Mouse (Mus musculus) forebrain, postnatal 0 days (tissue): Measurements from ENCODE around the gene Tmem251. TPM values are rescaled to one million over a fixed set of nuclear protein-coding genes. Genes with fewer than 3 reads are reported as not detected.

Experiments
- ATAC-seq: fragments of 200-750 bp; cut with Nextera tagmentation; 2 replicates; pipeline ENCODE4 v1.8.0; 2017; ENCODE audit warnings: mild to moderate bottlenecking, moderate library complexity
- DNase-seq: peaks from one replicate; pipeline ENCODE4 v3.0.0-alpha.2; 2015
- H3K27ac ChIP-seq: fragments of 300-500 bp; sonication (generic); 2 replicates; pipeline ENCODE4 v1.5.1; 2014; ENCODE audit warnings: low read depth, mild to moderate bottlenecking, antibody characterized with exemption, low read length, moderate library complexity, mixed read lengths
- H3K27me3 ChIP-seq: fragments of 300-500 bp; sonication (generic); 2 replicates; pipeline ENCODE4 v1.6.1; 2014; ENCODE audit warnings: mild to moderate bottlenecking, low read length, mixed read lengths; ENCODE audit not compliant: insufficient read depth
- H3K36me3 ChIP-seq: fragments of 300-500 bp; sonication (generic); 2 replicates; pipeline ENCODE4 v1.6.1; 2014; ENCODE audit warnings: mild to moderate bottlenecking, moderate library complexity; ENCODE audit not compliant: insufficient read depth
- H3K4me1 ChIP-seq: fragments of 300-500 bp; sonication (generic); 2 replicates; pipeline ENCODE4 v1.6.1; 2014; ENCODE audit warnings: antibody characterized with exemption; ENCODE audit not compliant: insufficient read depth
- H3K4me2 ChIP-seq: fragments of 300-500 bp; sonication (generic); 2 replicates; pipeline ENCODE4 v1.6.1; 2014; ENCODE audit warnings: low read depth, mild to moderate bottlenecking, moderate library complexity
- H3K4me3 ChIP-seq: fragments of 300-500 bp; sonication (generic); 2 replicates; pipeline ENCODE4 v1.5.1; 2014; ENCODE audit warnings: low read depth, low read length, mixed read lengths
- H3K9ac ChIP-seq: fragments of 300-500 bp; sonication (generic); 2 replicates; pipeline ENCODE4 v1.6.1; 2014; ENCODE audit warnings: mild to moderate bottlenecking
- H3K9me3 ChIP-seq: fragments of 300-500 bp; sonication (generic); 2 replicates; pipeline ENCODE4 v1.6.1; 2016; ENCODE audit warnings: low read length
- CTCF ChIP-seq: sonication (generic); IDR thresholded peaks from 2 replicates; pipeline ENCODE4 v1.5.1; 2016; ENCODE audit warnings: antibody characterized with exemption, control low read depth, low read depth
- WGBS: fragments of 180-500 bp; shearing (Covaris S2); extraction: QIAGEN DNeasy Blood & Tissue Kit; methylation state at CpG from one replicate; pipeline ENCODE4 v1.1.7; 2014; 5-methylcytosine and 5-hydroxymethylcytosine counted together
- polyA plus RNA-seq: library from polyadenylated mRNA; unstranded; fragments of >200 nt; fragmentation: Nextera tagmentation; extraction: Ambion mirVana; gene quantifications from 2 replicates; pipeline ENCODE4 v1.2.1, GENCODE M21; 2015
- total RNA-seq: library from RNA; depleted of rRNA; stranded (reverse); fragments of >200 nt; gene quantifications from 2 replicates; pipeline ENCODE4 v1.2.3, GENCODE M21; 2014; rRNA removed

The Tmem251 gene
- total and polyA plus RNA-seq, 2 experiments from 2014 or later, result 6.0 to 12.9 TPM

DNA sequence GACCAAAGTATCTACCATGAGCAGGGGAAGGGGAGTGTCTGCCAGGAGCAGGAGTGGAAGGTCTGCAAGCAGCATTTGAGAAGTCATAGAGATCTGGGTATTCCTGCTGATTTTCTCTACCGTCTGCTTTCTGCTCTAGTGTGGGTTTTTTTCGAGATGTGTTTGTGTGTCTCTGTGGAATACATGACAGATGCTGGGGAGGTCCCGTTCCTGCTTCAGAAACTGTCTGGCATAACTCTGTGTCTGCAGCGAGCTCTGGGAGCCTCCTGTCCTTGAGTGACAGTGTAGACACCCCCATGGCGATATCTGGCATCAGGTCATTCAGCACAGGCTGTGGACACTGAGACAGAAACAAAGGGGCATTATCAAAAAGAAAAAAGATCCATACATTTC, 42.0 kb downstream of the Tmem251 start:
- Histone ChIP-seq H3K4me2 (no peak overlapping the region), H3K4me1 (no peaks in the 10 kb centered on the region), H3K27ac (no peak overlapping the region), H3K27me3 (no peaks in the 10 kb centered on the region), H3K4me3 (no peak overlapping the region), H3K9ac (no peak overlapping the region), H3K9me3 (no peaks in the 10 kb centered on the region), H3K36me3 (peaks cover 45% of the 10 kb centered on the region)
- no peak for TF ChIP-seq CTCF
- DNase-seq (no peak), ATAC-seq (no peak)
- 80% methylated on average over 5 of the region's 5 CpGs for WGBS

DNA sequence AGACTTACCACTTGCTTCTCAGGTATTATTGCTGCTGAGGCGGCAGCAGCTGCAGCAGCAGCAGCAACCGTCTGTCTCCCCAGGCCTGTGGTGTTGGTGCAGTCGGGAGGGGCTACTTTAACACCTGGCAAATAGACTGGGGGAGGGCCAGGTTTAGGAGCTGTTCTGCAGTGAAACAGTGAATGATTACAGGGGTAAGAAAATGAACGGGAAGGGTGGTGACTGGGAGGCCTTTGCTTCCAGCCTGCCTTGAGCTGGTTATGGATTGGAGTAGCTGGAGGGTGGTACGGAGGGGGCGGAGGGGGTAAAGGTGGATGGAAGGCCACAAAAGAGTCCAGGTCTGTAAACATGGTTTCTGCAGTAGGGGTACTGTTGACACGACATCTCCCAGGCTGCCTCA, 44.4 kb downstream of the Tmem251 start:
- Histone ChIP-seq H3K4me2 (no peak overlapping the region), H3K4me3 (no peak overlapping the region), H3K36me3 (peaks cover 63% of the 10 kb centered on the region), H3K9me3 (no peaks in the 10 kb centered on the region), H3K27ac (no peak overlapping the region), H3K9ac (no peak overlapping the region), H3K4me1 (no peaks in the 10 kb centered on the region), H3K27me3 (no peaks in the 10 kb centered on the region)
- ATAC-seq, result no peak
- DNase-seq, result no peak
- WGBS, result 92% methylated on average over 7 of the region's 7 CpGs
- no peak for TF ChIP-seq CTCF

Other genes with a start within 250 kb of the Tmem251 start
- 108 and 123 TPM in 2 replicates for gene Chga, start 188.8 kb upstream of the Tmem251 start, total RNA-seq
- 130 and 171 TPM in 2 replicates for gene Chga, start 188.8 kb upstream of the Tmem251 start, polyA plus RNA-seq
- gene Itpk1, start 38.8 kb upstream of the Tmem251 start, total RNA-seq, result 47.5 and 66.5 TPM in 2 replicates
- 47.6 and 50.8 TPM in 2 replicates for gene Itpk1, start 38.8 kb upstream of the Tmem251 start, polyA plus RNA-seq
- gene Moap1, start 101 bp upstream of the Tmem251 start, total RNA-seq, result 35.0 and 47.2 TPM in 2 replicates
- gene Moap1, start 101 bp upstream of the Tmem251 start, polyA plus RNA-seq, result 53.4 and 61.4 TPM in 2 replicates
- not detected in 2 replicates for gene Gm28051, start 14.0 kb downstream of the Tmem251 start, total RNA-seq
- not detected in 2 replicates for gene Gm28051, start 14.0 kb downstream of the Tmem251 start, polyA plus RNA-seq
- gene Gon7, start 14.0 kb downstream of the Tmem251 start, total RNA-seq, result 27.1 and 27.7 TPM in 2 replicates
- 36.1 and 41.7 TPM in 2 replicates for gene Gon7, start 14.0 kb downstream of the Tmem251 start, polyA plus RNA-seq
- 53.9 and 59.1 TPM in 2 replicates for gene Ubr7, start 14.2 kb downstream of the Tmem251 start, total RNA-seq
- gene Ubr7, start 14.2 kb downstream of the Tmem251 start, polyA plus RNA-seq, result 25.6 and 26.1 TPM in 2 replicates
- gene Gm20604, start 14.9 kb downstream of the Tmem251 start, total RNA-seq, result 30.0 and 30.5 TPM in 2 replicates
- gene Gm20604, start 14.9 kb downstream of the Tmem251 start, polyA plus RNA-seq, result 42.5 and 46.3 TPM in 2 replicates
- gene Btbd7, start 134.7 kb downstream of the Tmem251 start, total RNA-seq, result 31.2 and 37.8 TPM in 2 replicates
- 5.1 and 7.0 TPM in 2 replicates for gene Btbd7, start 134.7 kb downstream of the Tmem251 start, polyA plus RNA-seq
- gene Cox8c, start 155.6 kb downstream of the Tmem251 start, total RNA-seq, result not detected in 2 replicates
- gene Cox8c, start 155.6 kb downstream of the Tmem251 start, polyA plus RNA-seq, result not detected in 2 replicates
- 25.5 and 52.9 TPM in 2 replicates for gene Unc79, start 205.1 kb downstream of the Tmem251 start, total RNA-seq
- 4.4 and 5.7 TPM in 2 replicates for gene Unc79, start 205.1 kb downstream of the Tmem251 start, polyA plus RNA-seq